Mouse (Mus musculus): Measurements from ENCODE around the gene Mtor.

DNA sequence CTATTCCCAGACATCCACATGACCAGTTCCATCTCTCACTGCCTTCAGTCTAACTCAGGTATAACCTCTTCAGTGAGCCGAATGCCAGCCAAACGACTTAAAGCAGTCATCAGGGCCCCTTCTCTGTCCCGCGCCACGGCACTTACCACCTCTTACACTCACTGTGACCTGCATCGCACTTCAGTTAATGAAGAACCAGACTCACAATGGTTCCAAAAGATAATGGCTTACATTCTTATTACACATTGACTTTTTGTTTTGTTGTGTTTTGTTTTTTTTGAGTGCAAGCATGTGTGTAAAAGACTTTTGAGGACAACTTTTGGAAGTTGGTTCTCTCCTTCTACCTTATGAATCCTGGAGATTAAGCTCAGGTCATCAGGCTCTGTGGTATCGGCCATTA lies 5.8 kb upstream of the Mtor start:
- TF ChIP-seq CTCF (IDR thresholded peaks at IDR 0.05; ENCODE audit: low read depth) (no peak), EP300 (optimal IDR thresholded peaks at IDR 0.05) (no peak)
